ENCODE assay signal across 1 mouse cellular context in the genomic region with DNA sequence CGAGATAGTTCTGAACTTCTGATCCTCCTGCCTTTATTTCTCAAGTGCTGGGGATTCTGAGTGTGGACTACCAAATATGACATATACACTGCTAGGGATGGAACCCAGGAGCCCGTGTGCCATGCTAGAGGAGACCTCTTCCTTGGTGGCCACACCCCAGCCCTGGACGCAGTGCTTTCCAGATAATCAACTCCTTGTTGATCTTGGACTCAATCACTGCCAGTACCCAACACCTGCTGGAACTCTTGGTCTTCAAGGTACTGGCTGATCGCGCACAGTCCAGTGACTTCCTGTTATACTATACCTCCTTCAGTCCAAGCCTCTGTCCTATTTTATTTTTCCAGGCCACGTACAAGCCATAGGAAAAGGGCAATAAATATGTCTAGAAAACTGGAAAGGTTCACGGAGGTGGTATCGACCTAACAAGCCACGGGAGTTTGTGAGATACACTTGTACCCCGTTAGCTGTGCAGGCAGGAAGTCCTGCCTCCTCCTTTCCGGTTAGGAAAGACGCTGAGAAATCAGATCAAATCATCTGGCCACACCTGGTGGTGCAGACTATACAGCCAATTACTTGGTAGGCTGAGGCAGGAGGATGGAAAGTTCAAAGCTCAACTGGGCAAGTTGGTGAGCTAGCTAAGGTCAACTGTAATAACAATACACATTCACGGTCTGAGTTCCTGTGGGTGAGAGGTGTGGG.
A peak's percentile ranks its signal among the peaks of the same experiment; 100 is the strongest.
TF ChIP-seq lines count a peak whose summit lies in the region.

No protein-coding gene starts in this region.

TF ChIP-seq in MEL, 35 proteins besides CTCF, POLR2A, EP300 and RAD21 (continued from another document):
- TF ChIP-seq MXI1 (IDR thresholded peaks at IDR 0.05; ENCODE audit: low read depth, low read length) (no peak), ELF1 (IDR thresholded peaks at IDR 0.05; ENCODE audit: low read depth, low read length) (0 out of 2 replicates have a peak, but pooled peaks have one; percentile 4), ZC3H11A (IDR thresholded peaks at IDR 0.05; ENCODE audit: low read depth, low read length) (no peak), MAZ (IDR thresholded peaks at IDR 0.05; ENCODE audit: low read depth, low read length) (no peak), TBP (IDR thresholded peaks at IDR 0.05; ENCODE audit: low read depth, low read length) (no peak), GATA1 (IDR thresholded peaks at IDR 0.05; ENCODE audit: low read depth, low read length) (0 out of 2 replicates have a peak, but pooled peaks have one; percentile 24), USF1 (IDR thresholded peaks at IDR 0.05; ENCODE audit: low read depth, low read length) (no peak), MYC (IDR thresholded peaks at IDR 0.05; ENCODE audit: low read depth, low read length) (no peak), CHD2 (IDR thresholded peaks at IDR 0.05; ENCODE audit: low read length) (no peak), MAFK (IDR thresholded peaks at IDR 0.05; ENCODE audit: borderline replicate concordance, low read depth, low read length) (no peak), TCF12 (IDR thresholded peaks at IDR 0.05; ENCODE audit: low read depth, low read length) (no peak), USF2 (IDR thresholded peaks at IDR 0.05; ENCODE audit: borderline replicate concordance in 1 of 2, insufficient read depth in 1 of 2, low read depth in 1 of 2, low read length in 2 of 2) (no peak), POLR2AphosphoS2 (IDR thresholded peaks at IDR 0.05; ENCODE audit: low read length) (0 out of 2 replicates have a peak, but pooled peaks have one; percentile 27), RCOR1 (IDR thresholded peaks at IDR 0.05; ENCODE audit: low read depth, low read length) (no peak), SIN3A (IDR thresholded peaks at IDR 0.05; ENCODE audit: low read length) (peak; percentile 43), MEF2A (IDR thresholded peaks at IDR 0.05; ENCODE audit: extremely low read depth, insufficient replicate concordance, low read depth, low read length, poor library complexity, severe bottlenecking) (no peak), NELFE (IDR thresholded peaks at IDR 0.05; ENCODE audit: low read depth, low read length) (no peak), ETS1 (IDR thresholded peaks at IDR 0.05; ENCODE audit: low read depth, low read length) (no peak), ZNF384 (IDR thresholded peaks at IDR 0.05; ENCODE audit: low read depth, low read length) (no peak), E2F4 (IDR thresholded peaks at IDR 0.05; ENCODE audit: borderline replicate concordance, low read depth, low read length) (no peak), MAX (IDR thresholded peaks at IDR 0.05; ENCODE audit: low read length) (0 out of 2 replicates have a peak, but pooled peaks have one; percentile 20), POLR2AphosphoS5 (IDR thresholded peaks at IDR 0.05; ENCODE audit: borderline replicate concordance, low read depth, low read length) (no peak), KAT2A (conservative IDR thresholded peaks at IDR 0.05; ENCODE audit: low read depth, low read length) (no peak), HCFC1 (IDR thresholded peaks at IDR 0.05; ENCODE audit: low read depth, low read length) (no peak), ZMIZ1 (IDR thresholded peaks at IDR 0.05; ENCODE audit: low read depth, low read length) (no peak)
